Mouse (Mus musculus) lung, embryonic 15.5 days (tissue): ENCODE data around the gene P2rx1. TPM values are rescaled to one million over a fixed set of nuclear protein-coding genes. Genes with fewer than 3 reads are reported as not detected.

Experiments
- ATAC-seq: fragments of 200-750 bp; cut with Nextera tagmentation; 2 replicates; pipeline ENCODE4 v1.8.0; 2017; ENCODE audit warnings: moderate number of reproducible peaks, borderline replicate concordance; ENCODE audit not compliant: low FRiP score, low TSS enrichment; ENCODE audit errors: extremely low read depth
- H3K27ac ChIP-seq: fragments of 300-500 bp; sonication (generic); 2 replicates; pipeline ENCODE4 v1.5.1; 2015; ENCODE audit warnings: moderate library complexity, mild to moderate bottlenecking, inconsistent platforms
- H3K27me3 ChIP-seq: fragments of 300-500 bp; sonication (generic); 2 replicates; pipeline ENCODE4 v1.6.1; 2015; ENCODE audit warnings: inconsistent platforms
- H3K36me3 ChIP-seq: fragments of 300-500 bp; sonication (generic); 2 replicates; pipeline ENCODE4 v1.6.1; 2015; ENCODE audit warnings: inconsistent platforms
- H3K4me1 ChIP-seq: fragments of 300-500 bp; sonication (generic); 2 replicates; pipeline ENCODE4 v1.6.1; 2015; ENCODE audit warnings: inconsistent platforms
- H3K4me2 ChIP-seq: fragments of 300-500 bp; sonication (generic); 2 replicates; pipeline ENCODE4 v1.6.1; 2015; ENCODE audit warnings: inconsistent platforms, mild to moderate bottlenecking, moderate library complexity
- H3K4me3 ChIP-seq: fragments of 300-500 bp; sonication (generic); 2 replicates; pipeline ENCODE4 v1.5.1; 2015; ENCODE audit warnings: mild to moderate bottlenecking, inconsistent platforms
- H3K9ac ChIP-seq: fragments of 300-500 bp; sonication (generic); 2 replicates; pipeline ENCODE4 v1.6.1; 2015; ENCODE audit warnings: inconsistent platforms
- H3K9me3 ChIP-seq: fragments of 300-500 bp; sonication (generic); 2 replicates; pipeline ENCODE4 v1.6.1; 2016; ENCODE audit warnings: inconsistent platforms
- WGBS: fragments of 180-500 bp; shearing (Covaris S2); methylation state at CpG from one replicate; pipeline ENCODE4 v1.1.7; 2015; 5-methylcytosine and 5-hydroxymethylcytosine counted together
- polyA plus RNA-seq: library from polyadenylated mRNA; unstranded; fragments of >200 nt; fragmentation: Nextera tagmentation; extraction: Ambion mirVana; gene quantifications from 2 replicates; pipeline ENCODE4 v1.2.1, GENCODE M21; 2015

Gene P2rx1
- polyA plus RNA-seq, 1 experiment from 2014 or later: 2.2 TPM

GRCm38 (mm10) chr11:73030821-73031498, 32.1 kb downstream of the P2rx1 start:
- Histone ChIP-seq H3K9me3 (no peaks in the 10 kb centered on the region), H3K4me3 (peak overlapping the region; percentile 37), H3K4me1 (peaks cover 15% of the 10 kb centered on the region), H3K27ac (peak overlapping the region; percentile 75), H3K4me2 (peak overlapping the region; percentile 69), H3K27me3 (no peaks in the 10 kb centered on the region), H3K9ac (peak overlapping the region; percentile 42), H3K36me3 (no peaks in the 10 kb centered on the region)
- ATAC-seq: peak; percentile 93
- WGBS: 18% methylated on average over 20 of the region's 20 CpGs

- Histone ChIP-seq H3K27ac (peak overlapping the region; percentile 45; the same call in 1 of the 2 replicates), H3K4me3 (no peak overlapping the region), H3K4me1 (peaks cover 15% of the 10 kb centered on the region), H3K9me3 (no peaks in the 10 kb centered on the region), H3K27me3 (no peaks in the 10 kb centered on the region), H3K4me2 (peak overlapping the region; percentile 69), H3K36me3 (no peaks in the 10 kb centered on the region), H3K9ac (0 out of 2 replicates have a peak overlapping the region, but pooled peaks have one; percentile 39)
- no peak for ATAC-seq
- 72% methylated on average over 5 of the region's 5 CpGs for WGBS
These were observed 32.6 kb downstream of the P2rx1 start for GRCm38 (mm10) chr11:73031536-73031935.

- Histone ChIP-seq H3K27me3 (no peaks in the 10 kb centered on the region), H3K9ac (no peak overlapping the region), H3K4me3 (no peak overlapping the region), H3K4me2 (no peak overlapping the region), H3K27ac (no peak overlapping the region), H3K36me3 (no peaks in the 10 kb centered on the region), H3K4me1 (peaks cover 3% of the 10 kb centered on the region), H3K9me3 (no peaks in the 10 kb centered on the region)
- WGBS: 77% methylated on average over 7 of the region's 7 CpGs
- no peak for ATAC-seq
These were observed 37.2 kb downstream of the P2rx1 start for GRCm38 (mm10) chr11:73036077-73036476.

- no peak overlapping the region for H3K9ac ChIP-seq
- 54% methylated on average over 6 of the region's 6 CpGs for WGBS
- no peak overlapping the region for H3K4me2 ChIP-seq
- no peaks in the 10 kb centered on the region for H3K27me3 ChIP-seq
- no peak overlapping the region for H3K27ac ChIP-seq
- no peak overlapping the region for H3K4me3 ChIP-seq
- H3K4me1 ChIP-seq: no peaks in the 10 kb centered on the region
- ATAC-seq: no peak
- H3K9me3 ChIP-seq: no peaks in the 10 kb centered on the region
- H3K36me3 ChIP-seq: no peaks in the 10 kb centered on the region
These were observed 38.0 kb downstream of the P2rx1 start for GRCm38 (mm10) chr11:73036889-73037288.

GRCm38 (mm10) chr11:73037691-73038090, 38.8 kb downstream of the P2rx1 start:
- H3K27ac ChIP-seq: no peak overlapping the region
- 83% methylated on average over 3 of the region's 3 CpGs for WGBS
- H3K4me3 ChIP-seq: no peak overlapping the region
- ATAC-seq: no peak
- no peaks in the 10 kb centered on the region for H3K9me3 ChIP-seq
- H3K27me3 ChIP-seq: no peaks in the 10 kb centered on the region
- H3K4me2 ChIP-seq: no peak overlapping the region
- H3K4me1 ChIP-seq: no peaks in the 10 kb centered on the region
- no peaks in the 10 kb centered on the region for H3K36me3 ChIP-seq
- H3K9ac ChIP-seq: no peak overlapping the region

GRCm38 (mm10) chr11:73039102-73039799, 40.3 kb downstream of the P2rx1 start:
- H3K4me2 ChIP-seq: no peak overlapping the region
- no peak overlapping the region for H3K4me3 ChIP-seq
- H3K36me3 ChIP-seq: no peaks in the 10 kb centered on the region
- no peak overlapping the region for H3K9ac ChIP-seq
- H3K9me3 ChIP-seq: no peaks in the 10 kb centered on the region
- 56% methylated on average over 9 of the region's 9 CpGs for WGBS
- peak; percentile 55; the same call in 1 of the 2 replicates for ATAC-seq
- H3K4me1 ChIP-seq: no peaks in the 10 kb centered on the region
- no peaks in the 10 kb centered on the region for H3K27me3 ChIP-seq
- H3K27ac ChIP-seq: no peak overlapping the region

- Histone ChIP-seq H3K27me3 (no peaks in the 10 kb centered on the region), H3K4me3 (no peak overlapping the region), H3K9me3 (no peaks in the 10 kb centered on the region), H3K4me2 (no peak overlapping the region), H3K9ac (no peak overlapping the region), H3K4me1 (peaks cover 15% of the 10 kb centered on the region), H3K36me3 (no peaks in the 10 kb centered on the region), H3K27ac (no peak overlapping the region)
- WGBS: 23% methylated on average over 6 of the region's 6 CpGs
- ATAC-seq: no peak
These were observed 45.4 kb downstream of the P2rx1 start for GRCm38 (mm10) chr11:73044229-73044755.

GRCm38 (mm10) chr11:73044789-73045188, 45.9 kb downstream of the P2rx1 start:
- no peaks in the 10 kb centered on the region for H3K27me3 ChIP-seq
- no peak overlapping the region for H3K4me3 ChIP-seq
- no peak for ATAC-seq
- no peaks in the 10 kb centered on the region for H3K36me3 ChIP-seq
- H3K9ac ChIP-seq: no peak overlapping the region
- no peak overlapping the region for H3K27ac ChIP-seq
- WGBS: 65% methylated on average over 4 of the region's 4 CpGs
- H3K4me1 ChIP-seq: peaks cover 18% of the 10 kb centered on the region
- H3K9me3 ChIP-seq: no peaks in the 10 kb centered on the region
- no peak overlapping the region for H3K4me2 ChIP-seq

- peak within 1 kb of the TSS; percentile 67 for H3K4me2 ChIP-seq
- WGBS: 0% methylated on average over 39 of the region's 39 CpGs
- no peaks in the 10 kb centered on the region for H3K9me3 ChIP-seq
- peak within 1 kb of the TSS; percentile 97 for H3K4me3 ChIP-seq
- peak; percentile 94 for ATAC-seq
- no peaks in the 10 kb centered on the region for H3K27me3 ChIP-seq
- peak within 1 kb of the TSS; percentile 93 for H3K27ac ChIP-seq
- H3K9ac ChIP-seq: peak within 1 kb of the TSS; percentile 99
- peaks cover 18% of the 10 kb centered on the region for H3K4me1 ChIP-seq
- H3K36me3 ChIP-seq: peaks cover 24% of the 10 kb centered on the region
These were observed 48.7 kb downstream of the P2rx1 start, which contains the start of gene Ncbp3 for GRCm38 (mm10) chr11:73047542-73047996. Ncbp3 (plus strand) TSS chr11:73047783.

GRCm38 (mm10) chr11:73048030-73048876, 49.4 kb downstream of the P2rx1 start:
- Histone ChIP-seq H3K4me1 (peaks cover 18% of the 10 kb centered on the region), H3K36me3 (peaks cover 27% of the 10 kb centered on the region), H3K4me3 (peak overlapping the region; percentile 97), H3K4me2 (peak overlapping the region; percentile 67), H3K27ac (peak overlapping the region; percentile 93), H3K27me3 (no peaks in the 10 kb centered on the region), H3K9me3 (no peaks in the 10 kb centered on the region), H3K9ac (peak overlapping the region; percentile 99)
- 1% methylated on average over 55 of the region's 55 CpGs for WGBS
- ATAC-seq: peak; percentile 77

- no peaks in the 10 kb centered on the region for H3K9me3 ChIP-seq
- 3% methylated on average over 4 of the region's 4 CpGs for WGBS
- H3K27ac ChIP-seq: no peak overlapping the region
- peak overlapping the region; percentile 67 for H3K4me2 ChIP-seq
- no peak for ATAC-seq
- no peaks in the 10 kb centered on the region for H3K27me3 ChIP-seq
- H3K4me3 ChIP-seq: peak overlapping the region; percentile 97
- H3K9ac ChIP-seq: peak overlapping the region; percentile 99
- peaks cover 18% of the 10 kb centered on the region for H3K4me1 ChIP-seq
- H3K36me3 ChIP-seq: peaks cover 38% of the 10 kb centered on the region
These were observed 50.4 kb downstream of the P2rx1 start for GRCm38 (mm10) chr11:73049335-73049734.
